Mouse (Mus musculus): ENCODE measurements around the gene A630001G21Rik. TPM values are rescaled to one million over a fixed set of nuclear protein-coding genes. Genes with fewer than 3 reads are reported as not detected.

A630001G21Rik gene
- polyA plus RNA-seq, 1 experiment from 2014 or later: 0.80 TPM

DNA sequence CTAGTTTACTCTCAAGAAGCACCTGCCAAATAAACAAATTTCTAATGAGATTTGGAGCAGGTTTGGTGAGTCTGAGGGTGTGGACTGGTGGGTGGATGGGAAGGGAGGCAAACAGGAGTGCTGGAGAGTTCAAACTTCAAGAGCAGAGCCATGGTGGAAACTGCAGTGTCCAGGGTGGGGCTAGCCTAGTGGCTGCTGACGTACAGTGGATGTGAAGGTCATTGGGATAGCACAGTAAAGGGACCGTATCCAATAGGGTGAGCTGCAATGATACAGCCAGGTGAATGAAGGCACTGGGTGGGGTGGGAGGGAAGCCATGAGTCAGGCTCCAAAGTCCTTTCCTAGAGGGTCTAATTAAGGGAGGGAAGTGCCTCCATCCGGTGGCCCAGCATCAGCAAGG is 12.1 kb upstream of the A630001G21Rik start:
- H3K9me3 ChIP-seq (ENCODE audit: control insufficient read depth, low read length): no peaks in the 10 kb centered on the region
- H3K4me3 ChIP-seq (replicated peaks; ENCODE audit: low read depth, low read length): no peak overlapping the region
- WGBS: 88% methylated on average over 3 of the region's 3 CpGs
- no peak overlapping the region for H3K27ac ChIP-seq (replicated peaks; ENCODE audit: low read depth, low read length)
- H3K36me3 ChIP-seq (ENCODE audit: control insufficient read depth, insufficient read depth, low read length): no peaks in the 10 kb centered on the region
- H3K4me1 ChIP-seq (ENCODE audit: control insufficient read depth, insufficient read depth, low read length): peaks cover 8% of the 10 kb centered on the region; the same call in 1 of the 2 replicates
- H3K9ac ChIP-seq (replicated peaks; ENCODE audit: low read length): no peak overlapping the region
- no peak overlapping the region for H3K4me2 ChIP-seq (ENCODE audit: low read length)
- DNase-seq (no peak), ATAC-seq (ENCODE audit: low FRiP score, low TSS enrichment) (no peak)
- no peaks in the 10 kb centered on the region for H3K27me3 ChIP-seq (ENCODE audit: control insufficient read depth, insufficient read depth, low read length)

- ATAC-seq (ENCODE audit: low FRiP score, low TSS enrichment) (no peak), DNase-seq (no peak)
- 86% methylated on average over 4 of the region's 4 CpGs for WGBS
- no peak overlapping the region for H3K4me2 ChIP-seq (ENCODE audit: low read length)
- H3K36me3 ChIP-seq (ENCODE audit: control insufficient read depth, insufficient read depth, low read length): no peaks in the 10 kb centered on the region
- H3K27ac ChIP-seq (replicated peaks; ENCODE audit: low read depth, low read length): no peak overlapping the region
- no peaks in the 10 kb centered on the region for H3K9me3 ChIP-seq (ENCODE audit: control insufficient read depth, low read length)
- H3K4me1 ChIP-seq (ENCODE audit: control insufficient read depth, insufficient read depth, low read length): no peaks in the 10 kb centered on the region
- no peak overlapping the region for H3K4me3 ChIP-seq (replicated peaks; ENCODE audit: low read depth, low read length)
- H3K9ac ChIP-seq (replicated peaks; ENCODE audit: low read length): no peak overlapping the region
- no peaks in the 10 kb centered on the region for H3K27me3 ChIP-seq (ENCODE audit: control insufficient read depth, insufficient read depth, low read length)
These were observed 1.2 kb upstream of the A630001G21Rik start for GRCm38 (mm10) chr1:85779428-85780180.

- DNase-seq (no peak), ATAC-seq (ENCODE audit: low FRiP score, low TSS enrichment) (no peak)
- H3K27me3 ChIP-seq (ENCODE audit: control insufficient read depth, insufficient read depth, low read length): no peaks in the 10 kb centered on the region
- H3K27ac ChIP-seq (replicated peaks; ENCODE audit: low read depth, low read length): no peak overlapping the region
- H3K4me3 ChIP-seq (replicated peaks; ENCODE audit: low read depth, low read length): no peak overlapping the region
- 72% methylated on average over 3 of the region's 3 CpGs for WGBS
- H3K9me3 ChIP-seq (ENCODE audit: control insufficient read depth, low read length): no peaks in the 10 kb centered on the region
- H3K9ac ChIP-seq (replicated peaks; ENCODE audit: low read length): no peak overlapping the region
- no peaks in the 10 kb centered on the region for H3K36me3 ChIP-seq (ENCODE audit: control insufficient read depth, insufficient read depth, low read length)
- no peaks in the 10 kb centered on the region for H3K4me1 ChIP-seq (ENCODE audit: control insufficient read depth, insufficient read depth, low read length)
- H3K4me2 ChIP-seq (ENCODE audit: low read length): no peak overlapping the region
These were observed 569 bp upstream of the A630001G21Rik start for GRCm38 (mm10) chr1:85779012-85779411.

- WGBS: 62% methylated on average over 10 of the region's 10 CpGs
- H3K4me2 ChIP-seq (ENCODE audit: low read length): no peak overlapping the region
These were observed 2.3 kb downstream of the A630001G21Rik start for GRCm38 (mm10) chr1:85776154-85776553.

DNA sequence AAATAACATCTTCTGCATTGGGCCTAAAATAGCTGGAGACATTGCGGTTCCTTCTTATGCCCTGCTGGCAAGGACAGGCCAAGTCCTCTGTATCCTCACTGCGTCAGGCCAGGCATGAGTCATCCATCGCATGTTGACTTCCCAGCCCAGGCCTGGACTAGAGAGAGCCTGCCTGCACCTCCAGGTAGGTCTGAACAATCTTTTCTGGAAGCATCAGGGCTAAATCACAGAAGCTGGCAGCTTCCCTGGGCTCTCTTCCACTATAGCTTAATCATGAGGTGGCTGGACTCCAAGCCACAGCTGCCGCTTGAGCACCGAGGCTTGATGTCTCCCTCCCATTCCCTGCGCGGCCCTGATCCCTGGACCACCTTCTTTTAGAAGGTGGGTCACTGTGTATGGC is 3.3 kb downstream of the A630001G21Rik start:
- Histone ChIP-seq H3K4me3 (replicated peaks; ENCODE audit: low read depth, low read length) (no peak overlapping the region), H3K27me3 (ENCODE audit: control insufficient read depth, insufficient read depth, low read length) (no peaks in the 10 kb centered on the region), H3K4me1 (ENCODE audit: control insufficient read depth, insufficient read depth, low read length) (no peaks in the 10 kb centered on the region), H3K36me3 (ENCODE audit: control insufficient read depth, insufficient read depth, low read length) (no peaks in the 10 kb centered on the region), H3K4me2 (ENCODE audit: low read length) (no peak overlapping the region), H3K9ac (replicated peaks; ENCODE audit: low read length) (no peak overlapping the region), H3K9me3 (ENCODE audit: control insufficient read depth, low read length) (no peaks in the 10 kb centered on the region), H3K27ac (replicated peaks; ENCODE audit: low read depth, low read length) (no peak overlapping the region)
- no peak for DNase-seq
- WGBS: 90% methylated on average over 7 of the region's 7 CpGs
- no peak for ATAC-seq (ENCODE audit: low FRiP score, low TSS enrichment)

More at GRCm38 (mm10) chr1:85776154-85776553, 2.3 kb downstream of the A630001G21Rik start:
- no peak for ATAC-seq (ENCODE audit: low FRiP score, low TSS enrichment)
- Histone ChIP-seq H3K27ac (replicated peaks; ENCODE audit: low read depth, low read length) (no peak overlapping the region), H3K4me3 (replicated peaks; ENCODE audit: low read depth, low read length) (no peak overlapping the region), H3K27me3 (ENCODE audit: control insufficient read depth, insufficient read depth, low read length) (no peaks in the 10 kb centered on the region), H3K4me1 (ENCODE audit: control insufficient read depth, insufficient read depth, low read length) (no peaks in the 10 kb centered on the region), H3K9ac (replicated peaks; ENCODE audit: low read length) (no peak overlapping the region), H3K9me3 (ENCODE audit: control insufficient read depth, low read length) (no peaks in the 10 kb centered on the region), H3K36me3 (ENCODE audit: control insufficient read depth, insufficient read depth, low read length) (no peaks in the 10 kb centered on the region)
- no peak for DNase-seq

- H3K9me3 ChIP-seq (ENCODE audit: control insufficient read depth, low read length): no peaks in the 10 kb centered on the region
- 83% methylated on average over 3 of the region's 3 CpGs for WGBS
- no peaks in the 10 kb centered on the region for H3K36me3 ChIP-seq (ENCODE audit: control insufficient read depth, insufficient read depth, low read length)
- H3K4me1 ChIP-seq (ENCODE audit: control insufficient read depth, insufficient read depth, low read length): no peaks in the 10 kb centered on the region
- no peak overlapping the region for H3K27ac ChIP-seq (replicated peaks; ENCODE audit: low read depth, low read length)
- no peak overlapping the region for H3K4me2 ChIP-seq (ENCODE audit: low read length)
- H3K27me3 ChIP-seq (ENCODE audit: control insufficient read depth, insufficient read depth, low read length): no peaks in the 10 kb centered on the region
- no peak overlapping the region for H3K9ac ChIP-seq (replicated peaks; ENCODE audit: low read length)
- no peak for ATAC-seq (ENCODE audit: low FRiP score, low TSS enrichment)
- H3K4me3 ChIP-seq (replicated peaks; ENCODE audit: low read depth, low read length): no peak overlapping the region
- DNase-seq: no peak
These were observed 6.5 kb downstream of the A630001G21Rik start for GRCm38 (mm10) chr1:85771976-85772375.

- no peak for ATAC-seq (ENCODE audit: low FRiP score, low TSS enrichment)
- H3K27ac ChIP-seq (replicated peaks; ENCODE audit: low read depth, low read length): no peak overlapping the region
- H3K9me3 ChIP-seq (ENCODE audit: control insufficient read depth, low read length): no peaks in the 10 kb centered on the region
- H3K27me3 ChIP-seq (ENCODE audit: control insufficient read depth, insufficient read depth, low read length): no peaks in the 10 kb centered on the region
- WGBS: 57% methylated on average over 1 of the region's 1 CpGs
- H3K4me1 ChIP-seq (ENCODE audit: control insufficient read depth, insufficient read depth, low read length): no peaks in the 10 kb centered on the region
- no peaks in the 10 kb centered on the region for H3K36me3 ChIP-seq (ENCODE audit: control insufficient read depth, insufficient read depth, low read length)
- H3K4me3 ChIP-seq (replicated peaks; ENCODE audit: low read depth, low read length): no peak overlapping the region
- H3K4me2 ChIP-seq (ENCODE audit: low read length): no peak overlapping the region
- no peak for DNase-seq
- no peak overlapping the region for H3K9ac ChIP-seq (replicated peaks; ENCODE audit: low read length)
These were observed 10.7 kb downstream of the A630001G21Rik start for GRCm38 (mm10) chr1:85767754-85768153.

- H3K4me3 ChIP-seq (replicated peaks; ENCODE audit: low read depth, low read length): no peak overlapping the region
- H3K9ac ChIP-seq (replicated peaks; ENCODE audit: low read length): no peak overlapping the region
- ATAC-seq (ENCODE audit: low FRiP score, low TSS enrichment): no peak
- H3K36me3 ChIP-seq (ENCODE audit: control insufficient read depth, insufficient read depth, low read length): no peaks in the 10 kb centered on the region
- H3K4me1 ChIP-seq (ENCODE audit: control insufficient read depth, insufficient read depth, low read length): no peaks in the 10 kb centered on the region
- no peak overlapping the region for H3K4me2 ChIP-seq (ENCODE audit: low read length)
- H3K27ac ChIP-seq (replicated peaks; ENCODE audit: low read depth, low read length): no peak overlapping the region
- DNase-seq: no peak
- WGBS: 94% methylated on average over 3 of the region's 3 CpGs
- H3K9me3 ChIP-seq (ENCODE audit: control insufficient read depth, low read length): no peaks in the 10 kb centered on the region
- no peaks in the 10 kb centered on the region for H3K27me3 ChIP-seq (ENCODE audit: control insufficient read depth, insufficient read depth, low read length)
These were observed 12.3 kb downstream of the A630001G21Rik start for GRCm38 (mm10) chr1:85766120-85766519.

GRCm38 (mm10) chr1:85764291-85764690 is 14.2 kb downstream of the A630001G21Rik start:
- ATAC-seq (ENCODE audit: low FRiP score, low TSS enrichment): no peak
- Histone ChIP-seq H3K27ac (replicated peaks; ENCODE audit: low read depth, low read length) (no peak overlapping the region), H3K9ac (replicated peaks; ENCODE audit: low read length) (no peak overlapping the region), H3K4me2 (ENCODE audit: low read length) (no peak overlapping the region), H3K4me1 (ENCODE audit: control insufficient read depth, insufficient read depth, low read length) (no peaks in the 10 kb centered on the region), H3K36me3 (ENCODE audit: control insufficient read depth, insufficient read depth, low read length) (no peaks in the 10 kb centered on the region), H3K27me3 (ENCODE audit: control insufficient read depth, insufficient read depth, low read length) (no peaks in the 10 kb centered on the region), H3K9me3 (ENCODE audit: control insufficient read depth, low read length) (no peaks in the 10 kb centered on the region), H3K4me3 (replicated peaks; ENCODE audit: low read depth, low read length) (no peak overlapping the region)
- DNase-seq: no peak
- WGBS: 83% methylated on average over 4 of the region's 4 CpGs
